In genomic region chr4:126839873-126840272, GRCm38 (mm10) we compare ENCODE assay signal across 8 mouse cellular contexts.
DNase-seq lines count a peak whose midpoint lies in the region; ATAC-seq lines count a peak whose summit lies in the region.

No protein-coding gene starts in this region.

- no peak for ATAC-seq in hindbrain, embryonic 12.5 days (ENCODE audit: low FRiP score)
- peak; percentile 62 for ATAC-seq in intestine, embryonic 15.5 days
- peak; percentile 45; the same call in 1 of the 2 replicates for ATAC-seq in midbrain, embryonic 15.5 days (replicated peaks)

- intact Hi-C loops in left cerebral cortex, postnatal 36 days (cut with DNase I), result loop anchor here (2.0 to 10.0 kb wide), 3 partner anchors 87 to 285 kb away; partner anchors contain the start of genes 5730409E04Rik, AU040320, Clspn and Ncdn

- H3K4me1 ChIP-seq in hindbrain, embryonic 10.5 days (replicated peaks), result peaks cover 4% of the 10 kb centered on the region; the same call in 1 of the 2 replicates
- peaks cover 6% of the 10 kb centered on the region; the same call in 1 of the 2 replicates for H3K4me1 ChIP-seq in hindbrain, embryonic 12.5 days
- H3K4me1 ChIP-seq in intestine, embryonic 15.5 days (replicated peaks), result no peaks in the 10 kb centered on the region
- 0 out of 2 replicates have a peak, but pooled peaks cover 2% of the 10 kb centered on the region for H3K4me1 ChIP-seq in midbrain, embryonic 15.5 days

- H3K36me3 ChIP-seq in hindbrain, embryonic 10.5 days, result peaks cover 76% of the 10 kb centered on the region
- H3K36me3 ChIP-seq in hindbrain, embryonic 12.5 days, result peaks cover 58% of the 10 kb centered on the region
- peaks cover 17% of the 10 kb centered on the region for H3K36me3 ChIP-seq in intestine, embryonic 15.5 days
- H3K36me3 ChIP-seq in midbrain, embryonic 15.5 days (replicated peaks), result peaks cover 22% of the 10 kb centered on the region; the same call in 1 of the 2 replicates

- H3K27me3 ChIP-seq in hindbrain, embryonic 10.5 days (ENCODE audit: insufficient read depth, poor library complexity, severe bottlenecking), result no peaks in the 10 kb centered on the region
- no peaks in the 10 kb centered on the region for H3K27me3 ChIP-seq in hindbrain, embryonic 12.5 days
- H3K27me3 ChIP-seq in intestine, embryonic 15.5 days (replicated peaks), result no peaks in the 10 kb centered on the region
- H3K27me3 ChIP-seq in midbrain, embryonic 15.5 days (replicated peaks), result no peaks in the 10 kb centered on the region

- H3K9ac ChIP-seq in hindbrain, embryonic 12.5 days, result no peak overlapping the region
- no peak overlapping the region for H3K9ac ChIP-seq in intestine, embryonic 15.5 days
- no peak overlapping the region for H3K9ac ChIP-seq in midbrain, embryonic 15.5 days

- H3K4me2 ChIP-seq in hindbrain, embryonic 12.5 days (replicated peaks), result no peak overlapping the region
- no peak overlapping the region for H3K4me2 ChIP-seq in intestine, embryonic 15.5 days (replicated peaks)
- no peak overlapping the region for H3K4me2 ChIP-seq in midbrain, embryonic 15.5 days

- no peak overlapping the region for H3K27ac ChIP-seq in hindbrain, embryonic 10.5 days
- H3K27ac ChIP-seq in hindbrain, embryonic 12.5 days, result no peak overlapping the region
- H3K27ac ChIP-seq in intestine, embryonic 15.5 days, result no peak overlapping the region
- peak overlapping the region; percentile 30; the same call in 1 of the 2 replicates for H3K27ac ChIP-seq in midbrain, embryonic 15.5 days

- H3K4me3 ChIP-seq in hindbrain, embryonic 10.5 days, result no peak overlapping the region
- H3K4me3 ChIP-seq in hindbrain, embryonic 12.5 days, result no peak overlapping the region
- no peak overlapping the region for H3K4me3 ChIP-seq in intestine, embryonic 15.5 days (replicated peaks)
- H3K4me3 ChIP-seq in midbrain, embryonic 15.5 days, result no peak overlapping the region

- peak; percentile 87 for DNase-seq in hindbrain, embryonic 10.5 days (ENCODE audit: low spot score)
- DNase-seq in cerebellum, adult 9-11 months, result peak; percentile 74
- DNase-seq in gastrocnemius, adult 18-20 months (ENCODE audit: low spot score), result peak; percentile 75
- peak; percentile 80 to 84 for DNase-seq in left cerebral cortex, postnatal 36 days (ENCODE audit: low spot score in 2 of 2)
- DNase-seq in spleen, adult 18-20 months, result peak; percentile 44 to 81

- H3K9me3 ChIP-seq in hindbrain, embryonic 10.5 days, result no peaks in the 10 kb centered on the region
- no peaks in the 10 kb centered on the region for H3K9me3 ChIP-seq in hindbrain, embryonic 12.5 days (replicated peaks)
- no peaks in the 10 kb centered on the region for H3K9me3 ChIP-seq in intestine, embryonic 15.5 days
- no peaks in the 10 kb centered on the region for H3K9me3 ChIP-seq in midbrain, embryonic 15.5 days

- 17% methylated on average over 7 of the region's 7 CpGs for WGBS in hindbrain, embryonic 10.5 days
- 14% methylated on average over 7 of the region's 7 CpGs for WGBS in hindbrain, embryonic 12.5 days
- WGBS in intestine, embryonic 15.5 days, result 11% methylated on average over 7 of the region's 7 CpGs
- 19% methylated on average over 7 of the region's 7 CpGs for WGBS in midbrain, embryonic 15.5 days
